Mouse (Mus musculus) small intestine, adult 2 months (tissue): ENCODE measurements around the gene Map7.

ENCODE experiments used
- CTCF ChIP-seq: fragments of 200-500 bp; IDR thresholded peaks from 2 replicates; pipeline ENCODE4 v1.5.1; 2012; ENCODE audit warnings: low read depth, mild to moderate bottlenecking, control low read depth, inconsistent platforms, low read length, moderate library complexity, mixed read lengths; ENCODE audit not compliant: insufficient replicate concordance, insufficient read length; ENCODE audit errors: extremely low read depth
- POLR2A ChIP-seq: fragments of 200-500 bp; IDR thresholded peaks from 2 replicates; pipeline ENCODE4 v1.6.1; 2012; ENCODE audit warnings: low read depth, mild to moderate bottlenecking, control low read depth, inconsistent platforms, low read length, moderate library complexity

DNA sequence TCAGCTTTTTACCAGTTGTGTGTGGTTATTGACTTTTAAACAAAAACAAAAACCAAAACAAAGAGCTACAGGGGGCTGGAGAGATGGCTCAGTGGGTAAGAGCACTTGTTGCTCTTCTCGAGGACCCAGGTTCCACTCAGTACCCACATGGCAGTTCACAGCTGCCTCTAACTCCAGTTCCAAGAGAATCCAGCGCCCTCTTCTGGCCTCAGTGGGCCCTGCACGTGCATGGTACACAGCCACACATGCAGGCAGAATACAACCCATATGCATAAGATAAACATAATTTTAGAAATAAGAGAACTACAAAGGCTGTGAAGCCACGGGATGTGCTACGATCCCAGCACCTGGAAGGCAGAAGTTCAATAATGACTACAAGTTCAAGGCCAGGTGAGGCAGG lies 147.7 kb downstream of the Map7 start:
- TF ChIP-seq POLR2A (no peak), CTCF (peak; percentile 29; the same call in 1 of the 2 replicates)
